Mouse (Mus musculus) megakaryocyte, embryonic 14.5 days (primary cell): ENCODE results near the gene Aoc3. TPM values are rescaled to one million over a fixed set of nuclear protein-coding genes. Genes with fewer than 3 reads are reported as not detected.

Experiments used
- H3K27me3 ChIP-seq: replicated peaks from 2 replicates; pipeline ENCODE3; 2012; ENCODE audit warnings: inconsistent platforms
- H3K36me3 ChIP-seq: replicated peaks from 2 replicates; pipeline ENCODE3; 2012; ENCODE audit warnings: low read length, inconsistent platforms, mixed read lengths
- H3K4me1 ChIP-seq: 2 replicates; pipeline ENCODE4 v1.6.1; 2012; ENCODE audit warnings: inconsistent platforms
- H3K4me3 ChIP-seq: replicated peaks from 2 replicates; pipeline ENCODE3; 2012; ENCODE audit warnings: moderate library complexity, mild to moderate bottlenecking, inconsistent platforms
- H3K9me3 ChIP-seq: 2 replicates; pipeline ENCODE4 v1.6.1; 2012; ENCODE audit warnings: inconsistent platforms
- FLI1 ChIP-seq: IDR thresholded peaks from 2 replicates; pipeline ENCODE4 v1.6.1; 2012; ENCODE audit warnings: low read length, inconsistent platforms, mixed read lengths
- GATA1 ChIP-seq: IDR thresholded peaks from 3 replicates; pipeline ENCODE4 v1.6.1; 2012; ENCODE audit warnings: mixed read lengths, low read length, inconsistent platforms, borderline replicate concordance
- polyA plus RNA-seq: library from polyadenylated mRNA; stranded (reverse); fragments of >175 nt; gene quantifications from 2 replicates; pipeline ENCODE4 v1.2.3, GENCODE M21; 2012; ENCODE audit warnings: low replicate concordance; ENCODE audit not compliant: insufficient read depth

Aoc3 gene
- polyA plus RNA-seq, result not detected in 2 replicates

GRCm38 (mm10) chr11:101330371-101330924 is at the start of gene Aoc3:
Gene Aoc3, plus strand, starts transcription at chr11:101330605.
- H3K9me3 ChIP-seq, result no peaks in the 10 kb centered on the region
- no peak within 1 kb of the TSS for H3K4me3 ChIP-seq
- H3K27me3 ChIP-seq, result peaks cover 8% of the 10 kb centered on the region
- TF ChIP-seq GATA1 (no peak), FLI1 (no peak)
- H3K36me3 ChIP-seq, result peaks cover 29% of the 10 kb centered on the region
- peaks cover 18% of the 10 kb centered on the region for H3K4me1 ChIP-seq

GRCm38 (mm10) chr11:101280837-101281236 is 49.6 kb upstream of the Aoc3 start:
- H3K27me3 ChIP-seq, result peaks cover 6% of the 10 kb centered on the region
- peaks cover 36% of the 10 kb centered on the region for H3K36me3 ChIP-seq
- no peak for TF ChIP-seq GATA1
- TF ChIP-seq FLI1, result no peak
- H3K9me3 ChIP-seq, result no peaks in the 10 kb centered on the region
- H3K4me1 ChIP-seq, result peaks cover 34% of the 10 kb centered on the region
- peak overlapping the region; percentile 33 for H3K4me3 ChIP-seq

- H3K27me3 ChIP-seq, result peaks cover 6% of the 10 kb centered on the region
- H3K4me1 ChIP-seq, result peaks cover 13% of the 10 kb centered on the region
- TF ChIP-seq GATA1 (no peak), FLI1 (no peak)
- peaks cover 36% of the 10 kb centered on the region for H3K36me3 ChIP-seq
- H3K9me3 ChIP-seq, result no peaks in the 10 kb centered on the region
- H3K4me3 ChIP-seq, result no peak overlapping the region
These were observed 47.5 kb upstream of the Aoc3 start for GRCm38 (mm10) chr11:101282896-101283295.

- peaks cover 45% of the 10 kb centered on the region for H3K36me3 ChIP-seq
- peaks cover 6% of the 10 kb centered on the region for H3K27me3 ChIP-seq
- TF ChIP-seq FLI1 (no peak), GATA1 (no peak)
These were observed 46.6 kb upstream of the Aoc3 start for GRCm38 (mm10) chr11:101283805-101284204.

GRCm38 (mm10) chr11:101287306-101287705 is 43.1 kb upstream of the Aoc3 start:
- no peak overlapping the region for H3K4me3 ChIP-seq
- TF ChIP-seq FLI1, result no peak
- TF ChIP-seq GATA1, result no peak
- no peaks in the 10 kb centered on the region for H3K27me3 ChIP-seq
- H3K4me1 ChIP-seq, result no peaks in the 10 kb centered on the region
- H3K36me3 ChIP-seq, result peaks cover 80% of the 10 kb centered on the region
- no peaks in the 10 kb centered on the region for H3K9me3 ChIP-seq

More at GRCm38 (mm10) chr11:101283805-101284204, 46.6 kb upstream of the Aoc3 start:
- H3K4me3 ChIP-seq, result no peak overlapping the region
- H3K4me1 ChIP-seq, result peaks cover 6% of the 10 kb centered on the region; the same call in 1 of the 2 replicates
- H3K9me3 ChIP-seq, result no peaks in the 10 kb centered on the region

GRCm38 (mm10) chr11:101291231-101291630 is 39.2 kb upstream of the Aoc3 start:
- Histone ChIP-seq H3K36me3 (peaks cover 99% of the 10 kb centered on the region), H3K27me3 (no peaks in the 10 kb centered on the region), H3K4me3 (no peak overlapping the region), H3K4me1 (no peaks in the 10 kb centered on the region; the same call in 1 of the 2 replicates), H3K9me3 (no peaks in the 10 kb centered on the region)
- TF ChIP-seq GATA1 (no peak), FLI1 (no peak)

- H3K4me3 ChIP-seq, result no peak overlapping the region
- peaks cover 100% of the 10 kb centered on the region for H3K36me3 ChIP-seq
- no peaks in the 10 kb centered on the region for H3K9me3 ChIP-seq
- no peaks in the 10 kb centered on the region for H3K27me3 ChIP-seq
- TF ChIP-seq FLI1 (no peak), GATA1 (no peak)
- peaks cover 22% of the 10 kb centered on the region for H3K4me1 ChIP-seq
These were observed 35.2 kb upstream of the Aoc3 start for GRCm38 (mm10) chr11:101295191-101295590.

GRCm38 (mm10) chr11:101300881-101301280 is 29.5 kb upstream of the Aoc3 start:
- Histone ChIP-seq H3K4me1 (peaks cover 39% of the 10 kb centered on the region), H3K9me3 (no peaks in the 10 kb centered on the region), H3K27me3 (no peaks in the 10 kb centered on the region), H3K36me3 (peaks cover 48% of the 10 kb centered on the region), H3K4me3 (peak overlapping the region; percentile 95)
- TF ChIP-seq FLI1 (no peak), GATA1 (no peak)

GRCm38 (mm10) chr11:101301299-101302003 is 29.0 kb upstream of the Aoc3 start:
- H3K27me3 ChIP-seq, result peaks cover 2% of the 10 kb centered on the region
- H3K9me3 ChIP-seq, result no peaks in the 10 kb centered on the region
- H3K4me3 ChIP-seq, result peak overlapping the region; percentile 95
- TF ChIP-seq FLI1 (no peak), GATA1 (no peak)
- H3K36me3 ChIP-seq, result peaks cover 42% of the 10 kb centered on the region
- peaks cover 39% of the 10 kb centered on the region for H3K4me1 ChIP-seq

- TF ChIP-seq GATA1 (no peak), FLI1 (no peak)
- peaks cover 6% of the 10 kb centered on the region for H3K27me3 ChIP-seq
These were observed 28.2 kb upstream of the Aoc3 start, which contains the start of gene Becn1 for GRCm38 (mm10) chr11:101302004-101302798. Gene Becn1, minus strand, starts transcription at chr11:101302286.

More at GRCm38 (mm10) chr11:101302004-101302798, 28.2 kb upstream of the Aoc3 start, which contains the start of gene Becn1:
- H3K36me3 ChIP-seq, result peaks cover 35% of the 10 kb centered on the region
- no peaks in the 10 kb centered on the region for H3K9me3 ChIP-seq
- H3K4me1 ChIP-seq, result peaks cover 39% of the 10 kb centered on the region
- H3K4me3 ChIP-seq, result peak within 1 kb of the TSS; percentile 95
